ENCODE assay signal across 10 mouse cellular contexts in the genomic region with DNA sequence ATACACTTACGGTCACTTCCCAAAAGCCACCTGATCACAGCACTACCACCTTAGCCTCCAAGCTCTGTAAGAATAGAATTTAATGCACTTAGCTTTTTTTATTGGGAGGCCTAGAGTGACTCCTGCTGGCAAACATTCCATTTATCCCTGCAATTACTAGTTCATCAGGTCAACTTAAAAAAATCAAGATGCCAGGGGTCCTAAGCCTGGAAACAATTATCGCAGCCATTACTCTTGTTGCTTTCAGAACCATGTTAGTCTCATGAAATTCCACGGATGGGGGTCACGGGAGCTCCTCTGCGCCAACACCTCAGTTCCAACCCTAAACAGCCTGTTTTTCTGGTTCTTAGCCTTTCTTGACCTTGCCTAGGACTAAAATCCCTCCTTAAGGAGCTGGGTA. TPM values are rescaled to one million over a fixed set of nuclear protein-coding genes. Genes with fewer than 3 reads are reported as not detected.
DNase-seq lines count a peak whose midpoint lies in the region; ATAC-seq and TF ChIP-seq lines count a peak whose summit lies in the region.
"Had no signal": no experiment of that assay in that cellular context is flagged by ENCODE, and none has a peak within 500 bp of the region (broad histone marks: within the 10 kb centered on the region; RNA-seq: fewer than 3 reads in every experiment).

No protein-coding gene starts in this region.

- no peak for DNase-seq in heart, adult 2 months
- DNase-seq in heart, postnatal 14 days, result no peak
- DNase-seq in midbrain, postnatal 0 days (ENCODE audit: low spot score), result no peak
- no peak for DNase-seq in midbrain, embryonic 11.5 days (ENCODE audit: low spot score, missing footprints)
- peak; percentile 65 for DNase-seq in embryonic facial prominence, embryonic 10.5 days (ENCODE audit: low spot score)
- DNase-seq in stomach, postnatal 0 days (ENCODE audit: low spot score), result no peak
- no peak for DNase-seq in testis, postnatal 10 days (ENCODE audit: low spot score)
- DNase-seq: heart, postnatal 10 days had no signal

- no peak for TF ChIP-seq EP300 in heart, adult 2 months (IDR thresholded peaks at IDR 0.05; ENCODE audit: insufficient read depth, low read depth, low read length)
- TF ChIP-seq EP300 in stomach, postnatal 0 days (optimal IDR thresholded peaks at IDR 0.05), result no peak

- no peaks in the 10 kb centered on the region for H3K27me3 ChIP-seq in heart, adult 2 months (ENCODE audit: control insufficient read depth, insufficient read depth, low read length)
- no peaks in the 10 kb centered on the region for H3K27me3 ChIP-seq in midbrain, postnatal 0 days (ENCODE audit: insufficient read depth, low read length)
- no peaks in the 10 kb centered on the region for H3K27me3 ChIP-seq in midbrain, embryonic 11.5 days (ENCODE audit: control insufficient read depth, insufficient read depth, low read length)
- no peaks in the 10 kb centered on the region for H3K27me3 ChIP-seq in embryonic facial prominence, embryonic 10.5 days (replicated peaks; ENCODE audit: low read depth, poor library complexity, severe bottlenecking)
- H3K27me3 ChIP-seq in stomach, postnatal 0 days (ENCODE audit: control insufficient read depth, insufficient read depth, low read length), result no peaks in the 10 kb centered on the region
- H3K27me3 ChIP-seq: limb, embryonic 15.5 days had no signal

- peak; percentile 53 for TF ChIP-seq CTCF in heart, adult 2 months (IDR thresholded peaks at IDR 0.05)
- TF ChIP-seq CTCF in midbrain, postnatal 0 days (IDR thresholded peaks at IDR 0.05), result peak; percentile 37
- TF ChIP-seq CTCF in stomach, postnatal 0 days (IDR thresholded peaks at IDR 0.05; ENCODE audit: low read depth), result peak; percentile 55

- H3K9ac ChIP-seq in heart, adult 2 months (ENCODE audit: low read depth, low read length), result no peak overlapping the region
- H3K9ac ChIP-seq in midbrain, postnatal 0 days (replicated peaks; ENCODE audit: low read length, poor library complexity, severe bottlenecking), result no peak overlapping the region
- no peak overlapping the region for H3K9ac ChIP-seq in midbrain, embryonic 11.5 days (ENCODE audit: low read length)
- H3K9ac ChIP-seq in stomach, postnatal 0 days (ENCODE audit: low read length), result no peak overlapping the region
- H3K9ac ChIP-seq: limb, embryonic 15.5 days had no signal

- TF ChIP-seq POLR2A in heart, adult 2 months (IDR thresholded peaks at IDR 0.05; ENCODE audit: insufficient read depth, low read depth, low read length), result no peak

- no peak overlapping the region for H3K4me2 ChIP-seq in midbrain, postnatal 0 days (ENCODE audit: low read depth, low read length, poor library complexity, severe bottlenecking)
- H3K4me2 ChIP-seq in midbrain, embryonic 11.5 days, result no peak overlapping the region
- H3K4me2 ChIP-seq in stomach, postnatal 0 days (replicated peaks; ENCODE audit: low read depth), result no peak overlapping the region

- H3K27ac ChIP-seq in heart, adult 2 months, result no peak overlapping the region
- H3K27ac ChIP-seq in midbrain, postnatal 0 days (ENCODE audit: low read depth, low read length), result no peak overlapping the region
- H3K27ac ChIP-seq in midbrain, embryonic 11.5 days (ENCODE audit: low read depth, low read length), result no peak overlapping the region
- peak overlapping the region; percentile 73 for H3K27ac ChIP-seq in embryonic facial prominence, embryonic 10.5 days (replicated peaks)
- H3K27ac ChIP-seq in stomach, postnatal 0 days (replicated peaks), result no peak overlapping the region
- H3K27ac ChIP-seq: limb, embryonic 15.5 days had no signal

- ATAC-seq in midbrain, postnatal 0 days (ENCODE audit: low FRiP score), result no peak
- ATAC-seq in midbrain, embryonic 11.5 days (ENCODE audit: low FRiP score), result no peak
- no peak for ATAC-seq in stomach, postnatal 0 days (ENCODE audit: low FRiP score, low TSS enrichment)
- ATAC-seq: intestine, embryonic 16.5 days had no signal

- peaks cover 7% of the 10 kb centered on the region for H3K4me1 ChIP-seq in heart, adult 2 months (ENCODE audit: control insufficient read depth, insufficient read depth, low read length)
- peaks cover 8% of the 10 kb centered on the region; the same call in 1 of the 2 replicates for H3K4me1 ChIP-seq in midbrain, postnatal 0 days (ENCODE audit: insufficient read depth, low read length)
- peaks cover 32% of the 10 kb centered on the region for H3K4me1 ChIP-seq in midbrain, embryonic 11.5 days (ENCODE audit: control insufficient read depth, insufficient read depth, low read length)
- H3K4me1 ChIP-seq in embryonic facial prominence, embryonic 10.5 days, result peaks cover 63% of the 10 kb centered on the region
- peaks cover 8% of the 10 kb centered on the region for H3K4me1 ChIP-seq in stomach, postnatal 0 days (replicated peaks; ENCODE audit: control insufficient read depth, insufficient read depth)

- peaks cover 3% of the 10 kb centered on the region for H3K36me3 ChIP-seq in heart, adult 2 months (ENCODE audit: control insufficient read depth, insufficient read depth, low read length)
- no peaks in the 10 kb centered on the region for H3K36me3 ChIP-seq in midbrain, postnatal 0 days (ENCODE audit: insufficient read depth, low read length)
- H3K36me3 ChIP-seq in midbrain, embryonic 11.5 days (ENCODE audit: control insufficient read depth, insufficient read depth, low read length), result no peaks in the 10 kb centered on the region
- H3K36me3 ChIP-seq in embryonic facial prominence, embryonic 10.5 days (replicated peaks), result peaks cover 5% of the 10 kb centered on the region
- H3K36me3 ChIP-seq in stomach, postnatal 0 days (ENCODE audit: control insufficient read depth, insufficient read depth, low read length), result no peaks in the 10 kb centered on the region
- H3K36me3 ChIP-seq: limb, embryonic 15.5 days had no signal

- intact Hi-C loops in heart, adult 2 months (cut with DNase I), result no loop called here
- intact Hi-C loops in heart, postnatal 14 days (cut with DNase I), result no loop called here

- no peaks in the 10 kb centered on the region for H3K79me2 ChIP-seq in heart, adult 2 months (replicated peaks; ENCODE audit: control insufficient read depth, insufficient read depth, low read length)

- 92% methylated on average over 5 of the region's 5 CpGs for WGBS in heart, adult 2 months
- WGBS in midbrain, postnatal 0 days, result 79% methylated on average over 5 of the region's 5 CpGs
- 75% methylated on average over 5 of the region's 5 CpGs for WGBS in midbrain, embryonic 11.5 days
- WGBS in embryonic facial prominence, embryonic 10.5 days, result 34% methylated on average over 5 of the region's 5 CpGs
- WGBS in stomach, postnatal 0 days, result 63% methylated on average over 5 of the region's 5 CpGs

- no peaks in the 10 kb centered on the region for H3K9me3 ChIP-seq in midbrain, postnatal 0 days (ENCODE audit: low read length)
- no peaks in the 10 kb centered on the region for H3K9me3 ChIP-seq in midbrain, embryonic 11.5 days (ENCODE audit: control insufficient read depth, low read length)
- H3K9me3 ChIP-seq in embryonic facial prominence, embryonic 10.5 days, result no peaks in the 10 kb centered on the region
- H3K9me3 ChIP-seq in stomach, postnatal 0 days (ENCODE audit: control insufficient read depth, low read length), result no peaks in the 10 kb centered on the region
- H3K9me3 ChIP-seq: limb, embryonic 15.5 days had no signal

- no peak overlapping the region for H3K4me3 ChIP-seq in heart, adult 2 months
- H3K4me3 ChIP-seq in midbrain, postnatal 0 days (ENCODE audit: low read depth, low read length), result no peak overlapping the region
- H3K4me3 ChIP-seq in midbrain, embryonic 11.5 days (ENCODE audit: low read depth, low read length), result no peak overlapping the region
- peak overlapping the region; percentile 23; the same call in 1 of the 2 replicates for H3K4me3 ChIP-seq in embryonic facial prominence, embryonic 10.5 days
- no peak overlapping the region for H3K4me3 ChIP-seq in stomach, postnatal 0 days (ENCODE audit: low read depth, low read length)
- H3K4me3 ChIP-seq: limb, embryonic 15.5 days had no signal

RNA-seq across cellular contexts. Expression of gene Fam53b, which starts 1.4 kb away (rescaled TPM):
- 10 to 100 TPM; 22.0 to 26.9 TPM for total RNA-seq in heart, adult 2 months (2021)
- 22.5 and 25.7 TPM in 2 replicates for polyA plus RNA-seq in heart, adult 2 months (2012; rRNA removed)
- 10 to 100 TPM; 29.2 to 34.1 TPM for total RNA-seq in heart, postnatal 14 days (2021)
- 8.0 and 17.3 TPM in 2 replicates for total RNA-seq in midbrain, postnatal 0 days (2014; rRNA removed)
- 7.3 and 9.4 TPM in 2 replicates for polyA plus RNA-seq in midbrain, postnatal 0 days (2015; fragmentation: Nextera tagmentation; extraction: Ambion mirVana)
- 17.0 and 17.5 TPM in 2 replicates for polyA plus RNA-seq in midbrain, embryonic 11.5 days (2014; fragmentation: Nextera tagmentation; extraction: Ambion mirVana)
- 29.4 and 29.9 TPM in 2 replicates for polyA plus RNA-seq in embryonic facial prominence, embryonic 10.5 days (2016; fragmentation: Nextera tagmentation; extraction: Ambion mirVana)
- polyA plus RNA-seq in stomach, postnatal 0 days (2015; fragmentation: Nextera tagmentation; extraction: Ambion mirVana), result 8.4 and 8.5 TPM in 2 replicates

RNA-seq across cellular contexts. Expression of gene Eef1akmt2, which starts 37.4 kb away (rescaled TPM):
- 1 to 10 TPM; 7.7 TPM for total RNA-seq in heart, adult 2 months (2021)
- 5.2 and 6.0 TPM in 2 replicates for polyA plus RNA-seq in heart, adult 2 months (2012; rRNA removed)
- total RNA-seq in heart, postnatal 14 days (2021), result 10 to 100 TPM in 1 of 2 experiments, 1 to 10 TPM in 1; 9.5 to 10.9 TPM
- total RNA-seq in midbrain, postnatal 0 days (2014; rRNA removed), result 52.1 and 62.1 TPM in 2 replicates
- 80.1 and 84.2 TPM in 2 replicates for polyA plus RNA-seq in midbrain, postnatal 0 days (2015; fragmentation: Nextera tagmentation; extraction: Ambion mirVana)
- polyA plus RNA-seq in midbrain, embryonic 11.5 days (2014; fragmentation: Nextera tagmentation; extraction: Ambion mirVana), result 90.3 and 100.0 TPM in 2 replicates
- polyA plus RNA-seq in embryonic facial prominence, embryonic 10.5 days (2016; fragmentation: Nextera tagmentation; extraction: Ambion mirVana), result 71.0 and 72.1 TPM in 2 replicates
- 39.0 and 39.9 TPM in 2 replicates for polyA plus RNA-seq in stomach, postnatal 0 days (2015; fragmentation: Nextera tagmentation; extraction: Ambion mirVana)

RNA-seq across cellular contexts. Expression of gene Abraxas2, which starts 43.9 kb away (rescaled TPM):
- total RNA-seq in heart, adult 2 months (2021), result 10 to 100 TPM; 20.3 to 21.3 TPM
- 9.8 and 15.9 TPM in 2 replicates for polyA plus RNA-seq in heart, adult 2 months (2012; rRNA removed)
- 10 to 100 TPM; 19.2 to 20.8 TPM for total RNA-seq in heart, postnatal 14 days (2021)
- total RNA-seq in midbrain, postnatal 0 days (2014; rRNA removed), result 26.7 and 28.8 TPM in 2 replicates
- polyA plus RNA-seq in midbrain, postnatal 0 days (2015; fragmentation: Nextera tagmentation; extraction: Ambion mirVana), result 31.1 and 32.3 TPM in 2 replicates
- 38.7 and 41.8 TPM in 2 replicates for polyA plus RNA-seq in midbrain, embryonic 11.5 days (2014; fragmentation: Nextera tagmentation; extraction: Ambion mirVana)
- polyA plus RNA-seq in embryonic facial prominence, embryonic 10.5 days (2016; fragmentation: Nextera tagmentation; extraction: Ambion mirVana), result 32.1 and 34.3 TPM in 2 replicates
- polyA plus RNA-seq in stomach, postnatal 0 days (2015; fragmentation: Nextera tagmentation; extraction: Ambion mirVana), result 18.7 and 20.2 TPM in 2 replicates
